Mouse (Mus musculus) limb, embryonic 14.5 days (tissue): ENCODE measurements around the gene Prkce. TPM values are rescaled to one million over a fixed set of nuclear protein-coding genes. Genes with fewer than 3 reads are reported as not detected.

Experiments used
- ATAC-seq: fragments of 200-750 bp; cut with Nextera tagmentation; 2 replicates; pipeline ENCODE4 v1.8.0; 2017; ENCODE audit warnings: low read depth, moderate number of reproducible peaks, moderate TSS enrichment; ENCODE audit not compliant: low FRiP score
- DNase-seq: peaks from one replicate; pipeline ENCODE4 v3.0.0-alpha.2; 2015; ENCODE audit warnings: low spot score
- H3K27ac ChIP-seq: fragments of 300-500 bp; sonication (generic); replicated peaks from 2 replicates; pipeline ENCODE4 v1.5.1; 2014; ENCODE audit warnings: low read depth, mild to moderate bottlenecking, low read length, moderate library complexity, mixed read lengths
- H3K27me3 ChIP-seq: fragments of 300-500 bp; sonication (generic); 2 replicates; pipeline ENCODE4 v1.6.1; 2014; ENCODE audit warnings: low read length, mixed read lengths; ENCODE audit not compliant: control insufficient read depth, insufficient read depth
- H3K36me3 ChIP-seq: fragments of 300-500 bp; sonication (generic); 2 replicates; pipeline ENCODE4 v1.6.1; 2014; ENCODE audit warnings: mild to moderate bottlenecking, low read length, moderate library complexity, mixed read lengths; ENCODE audit not compliant: control insufficient read depth, insufficient read depth
- H3K4me1 ChIP-seq: fragments of 300-500 bp; sonication (generic); 2 replicates; pipeline ENCODE4 v1.6.1; 2014; ENCODE audit warnings: antibody characterized with exemption, low read length, mixed read lengths; ENCODE audit not compliant: control insufficient read depth, insufficient read depth
- H3K4me2 ChIP-seq: fragments of 300-500 bp; sonication (generic); replicated peaks from 2 replicates; pipeline ENCODE4 v1.6.1; 2014; ENCODE audit warnings: low read depth, mild to moderate bottlenecking, low read length, moderate library complexity; ENCODE audit not compliant: severe bottlenecking
- H3K4me3 ChIP-seq: fragments of 300-500 bp; sonication (generic); replicated peaks from 2 replicates; pipeline ENCODE4 v1.5.1; 2014; ENCODE audit warnings: low read length
- H3K9ac ChIP-seq: fragments of 300-500 bp; sonication (generic); 2 replicates; pipeline ENCODE4 v1.6.1; 2014; ENCODE audit warnings: mild to moderate bottlenecking, low read depth, low read length, moderate library complexity; ENCODE audit not compliant: severe bottlenecking
- H3K9me3 ChIP-seq: fragments of 300-500 bp; sonication (generic); 2 replicates; pipeline ENCODE4 v1.6.1; 2016; ENCODE audit warnings: low read length; ENCODE audit not compliant: control insufficient read depth
- POLR2A ChIP-seq: fragments of 200-500 bp; IDR thresholded peaks from 2 replicates; pipeline ENCODE4 v1.8.0; 2012; ENCODE audit warnings: inconsistent platforms, mild to moderate bottlenecking, moderate library complexity, borderline replicate concordance; ENCODE audit not compliant: insufficient read depth, insufficient read length; ENCODE audit errors: extremely low read depth
- WGBS: fragments of 180-500 bp; shearing (Covaris S2); extraction: QIAGEN DNeasy Blood & Tissue Kit; methylation state at CpG from one replicate; pipeline ENCODE4 v1.1.7; 2014; 5-methylcytosine and 5-hydroxymethylcytosine counted together
- polyA plus RNA-seq, 2 experiments: library from polyadenylated mRNA; depleted of rRNA in 1 of 2; stranded (reverse) in 1 of 2; unstranded in 1 of 2; fragments of >200 nt; fragmentation: Nextera tagmentation in 1 of 2; extraction: Ambion mirVana in 1 of 2; gene quantifications; 2 replicates each; pipeline versions ENCODE4 v1.2.1 to v1.2.3; 2012 to 2014

The Prkce gene
- polyA plus RNA-seq, 2 experiments, result 4.7 to 9.3 TPM

DNA sequence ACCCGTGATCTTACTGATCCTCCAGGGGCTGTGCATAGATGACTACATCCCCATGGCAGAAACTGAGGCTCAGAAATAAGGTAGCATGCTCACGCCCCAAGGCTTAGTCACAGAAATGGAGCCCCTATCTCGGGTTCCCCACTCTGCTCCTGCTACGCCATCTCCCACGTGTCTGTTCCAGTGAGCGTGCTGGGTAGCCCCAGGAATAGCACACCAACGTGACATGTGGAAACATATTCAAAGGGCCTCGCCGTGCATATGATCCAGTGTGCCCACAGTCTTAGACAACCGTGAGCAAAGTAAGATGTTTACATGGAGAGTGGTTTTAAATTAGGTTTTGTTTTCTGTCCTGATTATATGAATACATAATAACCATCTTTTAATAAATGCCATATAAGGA lies 315.1 kb downstream of the Prkce start:
- 87% methylated on average over 10 of the region's 10 CpGs for WGBS
- no peaks in the 10 kb centered on the region for H3K36me3 ChIP-seq
- no peaks in the 10 kb centered on the region for H3K27me3 ChIP-seq
- H3K4me1 ChIP-seq, result no peaks in the 10 kb centered on the region; the same call in 1 of the 2 replicates
- no peak overlapping the region for H3K9ac ChIP-seq
- no peak for ATAC-seq
- H3K4me2 ChIP-seq, result no peak overlapping the region
- no peak for DNase-seq
- no peaks in the 10 kb centered on the region for H3K9me3 ChIP-seq
- no peak overlapping the region for H3K27ac ChIP-seq
- no peak overlapping the region for H3K4me3 ChIP-seq
- no peak for TF ChIP-seq POLR2A

DNA sequence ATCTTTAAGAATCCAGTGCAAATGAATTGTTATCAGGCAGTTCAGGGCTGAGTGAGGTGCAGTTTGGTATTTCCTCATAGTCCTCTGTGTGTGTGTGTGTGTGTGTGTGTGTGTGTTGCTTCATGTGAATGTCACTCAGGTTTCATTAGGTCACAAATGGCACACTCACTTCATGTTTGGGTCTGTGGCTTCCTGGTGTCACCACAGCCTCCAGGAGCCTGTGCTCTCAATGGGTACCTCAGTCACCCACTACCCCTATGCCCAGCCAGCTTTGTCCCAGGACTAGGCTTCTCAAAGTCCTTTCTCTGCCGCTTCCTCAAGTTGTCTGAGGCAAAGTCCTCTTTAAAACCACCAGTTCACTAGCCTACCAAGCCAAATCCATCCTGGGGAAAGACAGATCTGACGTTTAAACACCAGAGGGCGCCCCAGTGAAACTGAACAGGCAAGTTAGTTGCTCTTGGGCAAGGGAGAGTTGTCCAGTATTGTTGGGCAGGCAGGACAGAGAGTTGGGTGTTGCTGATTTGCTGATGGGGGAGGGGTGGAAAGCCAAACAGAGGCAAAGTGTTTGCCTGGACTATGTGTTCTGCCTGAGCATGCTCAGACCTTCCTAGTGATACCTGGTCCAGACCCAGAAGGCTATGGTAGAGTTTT lies 316.6 kb downstream of the Prkce start:
- H3K36me3 ChIP-seq, result no peaks in the 10 kb centered on the region
- ATAC-seq, result no peak
- 3% methylated on average over 3 of the region's 3 CpGs for WGBS
- peak; percentile 78 for DNase-seq
- H3K9ac ChIP-seq, result no peak overlapping the region
- TF ChIP-seq POLR2A, result no peak
- H3K27me3 ChIP-seq, result no peaks in the 10 kb centered on the region
- H3K4me2 ChIP-seq, result no peak overlapping the region
- H3K4me1 ChIP-seq, result no peaks in the 10 kb centered on the region; the same call in 1 of the 2 replicates
- H3K4me3 ChIP-seq, result no peak overlapping the region
- H3K27ac ChIP-seq, result no peak overlapping the region
- no peaks in the 10 kb centered on the region for H3K9me3 ChIP-seq

DNA sequence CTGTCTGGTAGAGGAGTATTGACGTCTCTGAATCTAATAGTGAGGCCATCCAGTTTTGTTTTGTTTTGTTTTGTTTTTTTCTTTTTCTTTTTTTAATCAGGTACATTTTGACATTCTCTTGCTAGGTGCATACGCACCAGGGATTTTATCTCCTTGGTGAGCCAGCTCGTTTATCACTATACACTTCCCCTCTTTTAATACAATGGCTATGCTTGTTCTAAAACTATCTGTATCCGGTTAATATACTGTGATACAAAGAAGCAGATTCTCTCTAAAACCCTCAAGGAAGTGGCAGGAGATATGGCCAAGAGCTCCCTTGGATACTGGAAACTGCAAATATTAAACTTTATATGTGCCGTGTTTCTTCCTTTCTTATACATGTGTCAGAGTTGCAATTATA lies 319.1 kb downstream of the Prkce start:
- Histone ChIP-seq H3K4me2 (no peak overlapping the region), H3K27ac (no peak overlapping the region), H3K27me3 (no peaks in the 10 kb centered on the region), H3K4me1 (no peaks in the 10 kb centered on the region; the same call in 1 of the 2 replicates), H3K9ac (no peak overlapping the region), H3K9me3 (no peaks in the 10 kb centered on the region), H3K4me3 (no peak overlapping the region), H3K36me3 (no peaks in the 10 kb centered on the region)
- ATAC-seq (no peak), DNase-seq (no peak)
- TF ChIP-seq POLR2A, result no peak
- 85% methylated on average over 5 of the region's 5 CpGs for WGBS

DNA sequence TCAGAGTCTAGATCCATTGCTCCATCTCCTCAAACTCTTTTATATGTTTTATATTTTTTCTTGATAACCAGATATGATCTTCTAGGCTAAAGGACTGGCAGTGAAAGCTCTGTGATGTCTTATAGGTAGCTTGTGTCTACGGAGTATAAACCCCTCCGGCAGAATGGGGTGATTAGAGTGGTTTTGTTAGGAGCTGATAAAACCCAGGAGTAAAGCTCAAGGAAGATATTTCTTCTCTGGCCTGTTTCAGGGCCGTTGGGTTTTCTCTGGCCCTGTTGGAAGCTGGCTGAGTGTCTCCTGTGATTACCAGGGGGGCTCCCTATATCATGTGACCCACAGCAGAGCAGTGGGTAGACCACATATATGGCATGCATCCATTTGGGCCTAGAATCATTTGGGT lies 319.9 kb downstream of the Prkce start:
- Histone ChIP-seq H3K4me3 (no peak overlapping the region), H3K9ac (no peak overlapping the region), H3K27ac (no peak overlapping the region), H3K27me3 (no peaks in the 10 kb centered on the region), H3K36me3 (no peaks in the 10 kb centered on the region), H3K4me1 (no peaks in the 10 kb centered on the region; the same call in 1 of the 2 replicates), H3K4me2 (no peak overlapping the region), H3K9me3 (no peaks in the 10 kb centered on the region)
- TF ChIP-seq POLR2A, result no peak
- WGBS, result 76% methylated on average over 3 of the region's 3 CpGs
- DNase-seq, result no peak
- ATAC-seq, result no peak

DNA sequence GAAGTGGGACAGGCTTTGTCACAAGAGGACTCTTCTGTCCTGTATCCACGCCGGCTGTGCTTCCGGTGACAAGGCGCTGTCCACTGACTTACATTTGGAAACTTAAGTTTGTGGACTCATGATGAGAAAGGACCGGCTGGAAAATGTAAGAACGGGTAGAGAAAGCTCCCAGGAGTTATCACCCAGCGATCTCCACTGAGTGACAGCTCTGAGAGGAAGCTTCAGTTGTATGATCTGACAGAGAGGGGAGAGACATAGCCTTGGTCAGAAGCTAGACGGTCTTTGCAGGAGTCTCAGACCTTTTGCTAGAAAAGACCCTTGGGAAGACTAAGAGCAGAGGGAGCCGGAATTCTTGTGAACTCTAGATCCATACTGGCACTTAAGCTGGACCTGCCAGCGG lies 322.2 kb downstream of the Prkce start:
- no peaks in the 10 kb centered on the region for H3K36me3 ChIP-seq
- no peak for ATAC-seq
- no peak overlapping the region for H3K9ac ChIP-seq
- DNase-seq, result no peak
- no peak overlapping the region for H3K27ac ChIP-seq
- peaks cover 4% of the 10 kb centered on the region; the same call in 1 of the 2 replicates for H3K4me1 ChIP-seq
- no peak overlapping the region for H3K4me3 ChIP-seq
- H3K27me3 ChIP-seq, result no peaks in the 10 kb centered on the region
- 91% methylated on average over 10 of the region's 10 CpGs for WGBS
- no peak overlapping the region for H3K4me2 ChIP-seq
- no peaks in the 10 kb centered on the region for H3K9me3 ChIP-seq
- TF ChIP-seq POLR2A, result no peak

DNA sequence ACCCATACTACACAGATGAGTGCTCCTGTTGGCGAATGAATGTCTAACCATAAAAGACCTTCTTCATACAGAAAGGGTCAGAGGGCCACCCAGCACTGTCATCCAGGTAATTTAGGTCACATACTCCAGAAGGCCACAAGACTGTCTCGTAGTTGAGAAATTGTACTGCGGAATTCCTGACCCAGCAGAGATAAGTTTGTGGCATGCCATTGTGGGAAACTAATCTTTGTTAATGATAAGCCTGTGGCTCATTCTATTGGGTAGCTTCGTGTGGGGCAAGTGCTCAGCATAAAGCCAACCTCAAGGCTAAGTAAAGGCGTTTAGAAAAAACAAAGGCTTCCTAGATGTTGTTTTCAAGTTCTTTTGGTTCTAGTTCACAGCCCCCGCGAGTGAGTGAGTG lies 324.8 kb downstream of the Prkce start:
- Histone ChIP-seq H3K4me2 (no peak overlapping the region), H3K27ac (no peak overlapping the region), H3K4me1 (peaks cover 4% of the 10 kb centered on the region; the same call in 1 of the 2 replicates), H3K36me3 (no peaks in the 10 kb centered on the region), H3K9ac (no peak overlapping the region), H3K27me3 (no peaks in the 10 kb centered on the region), H3K9me3 (no peaks in the 10 kb centered on the region), H3K4me3 (no peak overlapping the region)
- DNase-seq, result no peak
- 87% methylated on average over 7 of the region's 7 CpGs for WGBS
- ATAC-seq, result no peak
- no peak for TF ChIP-seq POLR2A
